In genomic region chr4:97984361-97984760, GRCm38 (mm10) we compare ENCODE assay signal across 23 mouse cellular contexts.
DNase-seq lines count a peak whose midpoint lies in the region; ATAC-seq and TF ChIP-seq lines count a peak whose summit lies in the region.
"Had no signal": no experiment of that assay in that cellular context is flagged by ENCODE, and none has a peak within 500 bp of the region (broad histone marks: within the 10 kb centered on the region; RNA-seq: fewer than 3 reads in every experiment).

No protein-coding gene starts in this region.

- no peaks in the 10 kb centered on the region for H3K9me3 ChIP-seq in heart, embryonic 12.5 days (replicated peaks)
- no peaks in the 10 kb centered on the region for H3K9me3 ChIP-seq in limb, embryonic 11.5 days (ENCODE audit: control insufficient read depth, low read length)
- no peaks in the 10 kb centered on the region for H3K9me3 ChIP-seq in limb, embryonic 10.5 days (replicated peaks)
- H3K9me3 ChIP-seq: embryonic facial prominence, embryonic 10.5 days; embryonic facial prominence, embryonic 12.5 days; forebrain, embryonic 13.5 days had no signal

- no peak for TF ChIP-seq CTCF in thymus, adult 2 months (IDR thresholded peaks at IDR 0.05; ENCODE audit: borderline replicate concordance, control insufficient read depth, extremely low read depth, insufficient read depth, low read length, poor library complexity)

- H3K27me3 ChIP-seq in heart, embryonic 12.5 days (replicated peaks): no peaks in the 10 kb centered on the region
- no peaks in the 10 kb centered on the region for H3K27me3 ChIP-seq in limb, embryonic 11.5 days (ENCODE audit: control insufficient read depth, insufficient read depth, low read length)
- no peaks in the 10 kb centered on the region for H3K27me3 ChIP-seq in limb, embryonic 10.5 days (ENCODE audit: low read depth, poor library complexity, severe bottlenecking)
- no peaks in the 10 kb centered on the region for H3K27me3 ChIP-seq in thymus, adult 2 months (ENCODE audit: control insufficient read depth, insufficient read depth, low read length)
- H3K27me3 ChIP-seq: CH12.LX; embryonic facial prominence, embryonic 12.5 days; forebrain, embryonic 13.5 days; Patski had no signal

- TF ChIP-seq POLR2A in thymus, adult 2 months (IDR thresholded peaks at IDR 0.05; ENCODE audit: control insufficient read depth, extremely low read depth, insufficient read depth, low read length, poor library complexity): no peak

- peaks cover 2% of the 10 kb centered on the region; the same call in 1 of the 2 replicates for H3K36me3 ChIP-seq in heart, embryonic 12.5 days
- H3K36me3 ChIP-seq in limb, embryonic 11.5 days (ENCODE audit: control insufficient read depth, insufficient read depth, low read length): no peaks in the 10 kb centered on the region
- no peaks in the 10 kb centered on the region for H3K36me3 ChIP-seq in limb, embryonic 10.5 days
- H3K36me3 ChIP-seq in thymus, adult 2 months (ENCODE audit: control insufficient read depth, insufficient read depth, low read length): no peaks in the 10 kb centered on the region
- H3K36me3 ChIP-seq: embryonic facial prominence, embryonic 10.5 days; embryonic facial prominence, embryonic 12.5 days had no signal

- peak; percentile 76 for DNase-seq in heart, adult 11 months
- peak; percentile 16 for DNase-seq in limb, embryonic 11.5 days (ENCODE audit: low spot score)
- no peak for DNase-seq in limb, embryonic 10.5 days (ENCODE audit: low spot score)
- peak; percentile 6 for DNase-seq in thymus, adult 2 months
- no peak for DNase-seq in thymus, postnatal 25 days
- DNase-seq: adrenal gland, adult 8-10 months; adrenal gland, postnatal 14 days; adrenal gland, postnatal 36 days; B cell, adult 2 months; cerebellum, adult 11-12 months; cerebellum, adult 2 months; cerebellum, adult 9-10 months; cerebellum, postnatal 10 days; cerebellum, postnatal 25 days had no signal

- no peak overlapping the region for H3K9ac ChIP-seq in heart, embryonic 12.5 days
- H3K9ac ChIP-seq in limb, embryonic 11.5 days (ENCODE audit: low read length): no peak overlapping the region
- H3K9ac ChIP-seq: embryonic facial prominence, embryonic 12.5 days; forebrain, embryonic 13.5 days had no signal

- ATAC-seq in heart, embryonic 12.5 days (ENCODE audit: insufficient number of reproducible peaks, low FRiP score): no peak
- no peak for ATAC-seq in limb, embryonic 11.5 days (ENCODE audit: insufficient number of reproducible peaks, low FRiP score, low TSS enrichment, low read depth)
- ATAC-seq in megakaryocyte, adult 5-6 weeks (ENCODE audit: poor library complexity, severe bottlenecking): peak; percentile 22; the same call in 1 of the 2 replicates
- ATAC-seq: activated CD4-positive, CD25-positive, alpha-beta regulatory T cell, adult 4 months; CD4-positive, CD25-positive, alpha-beta regulatory T cell, adult 4 months; forebrain, embryonic 13.5 days; Patski had no signal

- WGBS in heart, embryonic 12.5 days: 88% methylated on average over 2 of the region's 2 CpGs
- 93% methylated on average over 2 of the region's 2 CpGs for WGBS in limb, embryonic 11.5 days
- WGBS in limb, embryonic 10.5 days: 88% methylated on average over 2 of the region's 2 CpGs
- WGBS in thymus, adult 2 months: 91% methylated on average over 2 of the region's 2 CpGs

- H3K27ac ChIP-seq in heart, embryonic 12.5 days (ENCODE audit: poor library complexity, severe bottlenecking): no peak overlapping the region
- H3K27ac ChIP-seq in limb, embryonic 11.5 days (replicated peaks; ENCODE audit: low read depth, low read length): no peak overlapping the region
- H3K27ac ChIP-seq in limb, embryonic 10.5 days: no peak overlapping the region
- H3K27ac ChIP-seq in thymus, adult 2 months (ENCODE audit: control insufficient read depth, insufficient read depth, low read length): no peak overlapping the region
- H3K27ac ChIP-seq: embryonic facial prominence, embryonic 10.5 days; embryonic facial prominence, embryonic 12.5 days; forebrain, embryonic 13.5 days had no signal

- no peak overlapping the region for H3K4me3 ChIP-seq in heart, embryonic 12.5 days
- H3K4me3 ChIP-seq in limb, embryonic 11.5 days (ENCODE audit: low read depth, low read length): no peak overlapping the region
- H3K4me3 ChIP-seq in limb, embryonic 10.5 days: no peak overlapping the region
- H3K4me3 ChIP-seq in thymus, adult 2 months (ENCODE audit: control insufficient read depth, insufficient read depth, low read length): no peak overlapping the region
- H3K4me3 ChIP-seq: embryonic facial prominence, embryonic 10.5 days; embryonic facial prominence, embryonic 12.5 days; forebrain, embryonic 13.5 days had no signal

- H3K4me1 ChIP-seq in heart, embryonic 12.5 days (replicated peaks): peaks cover 21% of the 10 kb centered on the region
- H3K4me1 ChIP-seq in limb, embryonic 11.5 days (ENCODE audit: control insufficient read depth, insufficient read depth, low read length): no peaks in the 10 kb centered on the region
- no peaks in the 10 kb centered on the region for H3K4me1 ChIP-seq in limb, embryonic 10.5 days
- no peaks in the 10 kb centered on the region for H3K4me1 ChIP-seq in thymus, adult 2 months (replicated peaks; ENCODE audit: control insufficient read depth, insufficient read depth, low read length)
- H3K4me1 ChIP-seq: embryonic facial prominence, embryonic 10.5 days had no signal

- H3K4me2 ChIP-seq in heart, embryonic 12.5 days: no peak overlapping the region
- no peak overlapping the region for H3K4me2 ChIP-seq in limb, embryonic 11.5 days (ENCODE audit: low read depth, severe bottlenecking)
- H3K4me2 ChIP-seq: embryonic facial prominence, embryonic 12.5 days; forebrain, embryonic 13.5 days had no signal

Comparison
In these comparisons a context has a peak if more than half of its experiments do, and no peak if none do; other contexts are left out.
1. DNase-seq: peak in heart, adult 11 months (single experiment), limb, embryonic 11.5 days (single experiment) and thymus, adult 2 months (single experiment); none in limb, embryonic 10.5 days (single experiment) and thymus, postnatal 25 days (single experiment).